Mouse (Mus musculus) central nervous system, embryonic 14 days (tissue): ENCODE measurements around the gene Six5. TPM values are rescaled to one million over a fixed set of nuclear protein-coding genes. Genes with fewer than 3 reads are reported as not detected.

Experiments used
- polyA plus RNA-seq: library from polyadenylated mRNA; depleted of rRNA; stranded (reverse); fragments of >200 nt; gene quantifications from 2 replicates; pipeline ENCODE4 v1.2.3, GENCODE M21; 2012; rRNA removed

Gene Six5
- 20.6 and 32.0 TPM in 2 replicates for polyA plus RNA-seq

GRCm38 (mm10) chr7:19094471-19094825 lies at the start of gene Six5:
Gene Six5 (plus strand): TSS chr7:19094594.

DNA sequence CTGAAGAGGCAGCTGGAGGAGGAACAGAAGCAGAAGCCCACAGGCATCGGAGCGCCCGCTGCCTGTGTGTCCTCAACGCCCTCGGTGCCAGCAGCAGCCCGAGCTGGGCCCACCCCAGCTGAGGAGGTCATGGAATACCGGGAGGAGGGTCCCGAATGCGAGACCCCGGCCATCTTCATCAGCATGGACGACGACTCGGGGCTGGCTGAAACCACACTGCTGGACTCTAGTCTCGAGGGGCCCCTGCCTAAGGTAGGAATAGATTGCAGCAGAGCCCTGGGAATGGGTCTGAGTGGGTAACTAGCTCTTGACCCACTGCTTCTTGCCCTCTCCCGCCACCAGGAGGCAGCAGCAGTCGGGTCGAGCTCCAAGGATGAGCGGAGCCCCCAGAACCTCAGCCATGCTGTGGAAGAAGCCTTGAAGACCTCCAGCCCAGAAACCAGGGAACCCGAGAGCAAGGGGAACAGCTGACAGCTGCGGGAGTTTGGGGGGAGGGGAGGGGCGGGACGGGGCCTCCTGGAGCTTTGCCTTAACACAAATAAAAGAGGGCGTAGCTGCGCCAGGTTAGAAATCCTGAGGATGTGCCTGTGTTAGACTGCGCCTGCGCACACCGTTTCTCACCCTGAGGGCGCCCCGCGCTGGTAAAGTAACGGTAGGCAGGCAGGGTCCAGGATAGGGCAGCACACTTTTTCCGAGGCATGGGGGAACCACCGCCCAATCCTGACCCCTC lies 40.2 kb upstream of the Six5 start, which contains the start of gene Rsph6a:
Gene Rsph6a, plus strand, starts transcription at position 644 of the 730 bp plus-strand sequence.

DNA sequence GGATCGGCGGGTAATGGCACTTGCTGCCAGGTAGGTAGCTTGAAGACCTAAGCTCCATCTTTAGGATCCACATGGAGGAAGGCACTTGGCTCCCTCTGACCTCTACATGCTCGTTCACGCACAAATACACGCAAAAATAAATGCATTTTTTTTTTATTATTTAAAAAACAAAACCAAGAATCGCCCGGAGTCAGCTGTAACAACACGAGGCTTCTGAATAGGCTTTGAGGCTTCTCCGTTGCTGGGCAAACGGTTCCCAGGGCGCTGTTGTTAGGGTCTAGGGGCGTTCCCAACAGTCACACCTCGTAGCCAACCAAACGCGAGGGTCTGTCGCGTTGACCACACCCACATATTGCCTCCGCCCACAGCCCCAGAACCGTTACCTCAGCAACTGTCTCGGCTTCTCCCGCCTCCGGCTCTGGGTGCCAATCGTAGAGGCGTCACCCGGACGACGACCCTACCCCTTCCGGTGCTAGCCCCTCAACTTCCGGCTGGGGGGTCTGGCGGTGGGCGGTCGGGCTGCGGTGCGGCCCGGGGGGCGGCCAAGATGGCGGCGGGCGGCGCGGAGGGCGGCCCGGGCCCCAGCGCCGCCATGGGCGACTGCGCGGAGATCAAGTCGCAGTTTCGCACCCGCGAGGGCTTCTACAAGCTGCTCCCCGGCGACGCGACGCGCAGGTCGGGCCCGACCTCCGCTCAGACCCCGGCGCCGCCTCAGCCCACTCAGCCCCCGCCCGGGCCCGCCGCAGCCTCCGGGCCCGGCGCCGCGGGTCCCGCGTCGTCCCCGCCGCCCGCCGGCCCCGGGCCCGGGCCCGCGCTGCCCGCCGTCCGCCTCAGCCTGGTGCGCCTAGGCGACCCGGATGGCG lies 18.4 kb upstream of the Six5 start, which contains the start of gene Dmwd:
Gene Dmwd, plus strand, starts transcription at position 505 of the 863 bp plus-strand sequence.

DNA sequence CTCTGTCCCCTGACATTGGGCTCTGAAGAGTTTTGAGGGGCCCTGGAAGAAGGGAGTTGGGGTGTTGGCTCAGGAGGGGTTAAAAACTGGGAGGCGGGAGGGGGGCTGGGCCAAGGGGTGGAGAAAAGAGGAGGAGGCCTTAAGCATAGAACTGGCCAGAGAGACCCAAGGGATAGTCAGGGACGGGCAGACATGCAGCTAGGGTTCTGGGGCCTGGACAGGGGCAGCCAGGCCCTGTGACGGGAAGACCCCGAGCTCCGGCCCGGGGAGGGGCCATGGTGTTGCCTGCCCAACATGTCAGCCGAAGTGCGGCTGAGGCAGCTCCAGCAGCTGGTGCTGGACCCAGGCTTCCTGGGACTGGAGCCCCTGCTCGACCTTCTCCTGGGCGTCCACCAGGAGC lies 10.7 kb upstream of the Six5 start, which contains the start of gene Dmpk:
Gene Dmpk, plus strand, starts transcription at position 149 of the 400 bp plus-strand sequence.

GRCm38 (mm10) chr7:19118028-19118771 lies 23.8 kb downstream of the Six5 start, which contains the start of gene Gm4969:
Gene Gm4969 (minus strand): TSS chr7:19118368.

DNA sequence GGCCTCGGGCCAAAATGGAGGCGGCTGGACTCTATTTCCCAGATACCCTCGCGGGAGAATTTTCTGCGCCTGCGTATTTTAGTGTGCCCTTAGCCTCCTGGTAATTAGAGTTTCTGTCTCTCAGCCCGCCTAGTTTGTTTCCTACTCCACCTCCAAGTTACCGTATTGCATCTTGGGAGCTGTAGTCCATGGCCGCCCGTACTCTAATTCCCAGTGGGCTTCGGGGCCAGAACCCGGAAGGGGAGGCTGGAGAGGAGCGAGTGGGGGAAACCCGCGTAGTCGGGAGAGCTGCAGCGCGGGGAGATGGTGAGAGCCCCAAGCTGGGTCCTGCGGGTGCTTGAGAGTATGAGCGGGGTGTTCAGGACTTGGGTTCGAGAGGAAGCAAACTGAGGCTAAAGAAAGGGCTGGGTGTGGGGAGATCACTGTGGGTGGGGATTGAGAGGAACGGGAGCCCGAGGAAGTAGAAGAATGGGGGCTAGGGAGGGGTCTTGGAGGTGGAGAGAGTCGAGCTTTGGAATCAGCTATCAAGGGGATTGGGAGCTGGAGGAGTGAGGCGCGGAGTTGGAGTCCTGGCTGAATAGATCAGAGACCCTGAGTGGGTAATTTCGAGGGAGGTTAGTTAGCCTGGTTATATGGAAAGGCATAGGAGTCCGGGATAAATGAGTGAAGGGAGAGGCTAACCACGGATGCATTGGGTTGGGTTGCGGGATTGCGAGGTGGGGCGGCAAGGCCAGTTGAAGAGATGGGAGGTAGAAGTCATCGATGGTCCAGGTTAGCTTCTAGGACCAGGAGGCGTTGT lies 25.4 kb downstream of the Six5 start, which contains the start of gene Fbxo46:
Gene Fbxo46, plus strand, starts transcription at position 229 of the 799 bp plus-strand sequence.

Other genes starting within 250 kb of the Six5 start
- 6.9 and 7.9 TPM in 2 replicates for gene Pglyrp1, start 223.3 kb upstream of the Six5 start, polyA plus RNA-seq
- gene Ccdc61, start 184.2 kb upstream of the Six5 start, polyA plus RNA-seq, result 34.8 and 37.2 TPM in 2 replicates
- gene Nova2, start 168.7 kb upstream of the Six5 start, polyA plus RNA-seq, result 25.7 and 28.5 TPM in 2 replicates
- gene Nanos2, start 107.2 kb upstream of the Six5 start, polyA plus RNA-seq, result 2.4 and 2.8 TPM in 2 replicates
- gene Mypop, start 103.3 kb upstream of the Six5 start, polyA plus RNA-seq, result 12.2 and 13.7 TPM in 2 replicates
- 48.6 and 51.4 TPM in 2 replicates for gene Irf2bp1, start 90.5 kb upstream of the Six5 start, polyA plus RNA-seq
- gene Foxa3, start 71.1 kb upstream of the Six5 start, polyA plus RNA-seq, result 0.09 and 0.76 TPM in 2 replicates
- gene Sympk, start 70.2 kb upstream of the Six5 start, polyA plus RNA-seq, result 94.7 and 95.7 TPM in 2 replicates
- gene Rsph6a, start 39.9 kb upstream of the Six5 start, polyA plus RNA-seq, result 0.06 and 0.13 TPM in 2 replicates
- 154 and 161 TPM in 2 replicates for gene Dmwd, start 18.4 kb upstream of the Six5 start, polyA plus RNA-seq
- 66.0 and 81.7 TPM in 2 replicates for gene Dmpk, start 10.7 kb upstream of the Six5 start, polyA plus RNA-seq
- 5.3 and 6.0 TPM in 2 replicates for gene Gm4969, start 23.8 kb downstream of the Six5 start, polyA plus RNA-seq
- gene Fbxo46, start 25.3 kb downstream of the Six5 start, polyA plus RNA-seq, result 12.5 and 13.2 TPM in 2 replicates
- gene Qpctl, start 54.7 kb downstream of the Six5 start, polyA plus RNA-seq, result 15.7 and 17.0 TPM in 2 replicates
- gene Snrpd2, start 55.1 kb downstream of the Six5 start, polyA plus RNA-seq, result 153 and 184 TPM in 2 replicates
- 12.0 and 19.1 TPM in 2 replicates for gene Gipr, start 71.5 kb downstream of the Six5 start, polyA plus RNA-seq
- gene Eml2, start 81.8 kb downstream of the Six5 start, polyA plus RNA-seq, result 47.2 and 49.2 TPM in 2 replicates
- 4.1 and 4.4 TPM in 2 replicates for gene Gpr4, start 117.9 kb downstream of the Six5 start, polyA plus RNA-seq
- gene Opa3, start 133.7 kb downstream of the Six5 start, polyA plus RNA-seq, result 25.6 and 27.9 TPM in 2 replicates
- gene Vasp, start 177.2 kb downstream of the Six5 start, polyA plus RNA-seq, result 64.3 and 74.5 TPM in 2 replicates
- gene Ppm1n, start 185.5 kb downstream of the Six5 start, polyA plus RNA-seq, result 0.83 and 1.1 TPM in 2 replicates
- gene Rtn2, start 188.0 kb downstream of the Six5 start, polyA plus RNA-seq, result 118 and 136 TPM in 2 replicates
- gene Fosb, start 215.5 kb downstream of the Six5 start, polyA plus RNA-seq, result 0.11 and 0.36 TPM in 2 replicates